Mouse (Mus musculus) spleen, adult 2 months (tissue): Measurements from ENCODE around the gene Col8a2.

ENCODE experiments used
- CTCF ChIP-seq: fragments of 200-500 bp; IDR thresholded peaks from 2 replicates; pipeline ENCODE4 v1.5.1; 2011; ENCODE audit warnings: mild to moderate bottlenecking, inconsistent platforms; ENCODE audit not compliant: insufficient read depth, insufficient read length, insufficient replicate concordance; ENCODE audit errors: extremely low read depth
- POLR2A ChIP-seq: fragments of 200-500 bp; IDR thresholded peaks from 2 replicates; pipeline ENCODE4 v1.6.1; 2011; ENCODE audit warnings: low read depth, low read length, inconsistent platforms

DNA sequence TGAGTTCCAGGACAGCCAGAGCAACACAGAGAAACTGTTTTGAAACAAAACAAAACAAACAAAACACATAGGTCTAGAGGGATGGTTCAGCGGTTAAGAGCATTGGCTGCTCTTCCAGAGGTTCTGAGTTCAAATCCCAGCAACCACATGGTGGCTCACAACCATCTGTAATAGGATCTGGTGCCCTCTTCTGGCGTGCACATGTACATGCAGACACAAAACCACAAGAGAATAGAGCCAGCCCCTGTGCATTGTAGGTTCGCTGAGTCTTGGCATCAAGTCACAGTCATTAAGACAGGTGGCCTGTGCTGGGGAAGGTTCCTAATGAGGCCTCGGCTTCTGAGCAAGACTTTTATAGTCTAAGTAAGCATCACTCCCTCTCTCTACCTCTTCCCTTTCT lies 17.3 kb downstream of the Col8a2 start:
- no peak for TF ChIP-seq CTCF
- TF ChIP-seq POLR2A = no peak
